Mouse (Mus musculus) WW6 (cell line): ENCODE data around the gene Zfp74.
A peak's percentile ranks its signal among the peaks of the same experiment; 100 is the strongest.
"Not testable (repeated sequence)": the region's sequence is repeated elsewhere in the genome, so short reads cannot be mapped to it uniquely, and the experiment has no call there.

ENCODE experiments used
- DNase-seq: peaks from one replicate; pipeline ENCODE4 v3.0.0-alpha.2; 2013; ENCODE audit warnings: low read depth, low spot score

Gene Zfp74

GRCm38 (mm10) chr7:29953513-29954401 is at the start of gene Zfp74:
Zfp74 (minus strand) TSS chr7:29954089.
- DNase-seq = peak; percentile 80

- no peak for DNase-seq
Observed at GRCm38 (mm10) chr7:30000601-30001000, 46.7 kb upstream of the Zfp74 start.

GRCm38 (mm10) chr7:29995134-29995533 is 41.2 kb upstream of the Zfp74 start:
- no peak for DNase-seq

GRCm38 (mm10) chr7:29993340-29993739 is 39.5 kb upstream of the Zfp74 start:
- DNase-seq = no peak

GRCm38 (mm10) chr7:29992698-29993097 is 38.8 kb upstream of the Zfp74 start:
- DNase-seq = no peak

- no peak for DNase-seq
Observed at GRCm38 (mm10) chr7:29989031-29989430, 35.1 kb upstream of the Zfp74 start.

- DNase-seq = no peak
Observed at GRCm38 (mm10) chr7:29987551-29987950, 33.7 kb upstream of the Zfp74 start.

GRCm38 (mm10) chr7:29986101-29986500 is 32.2 kb upstream of the Zfp74 start:
- no peak for DNase-seq

- peak; percentile 66 for DNase-seq
Observed at GRCm38 (mm10) chr7:29983690-29984380, 29.9 kb upstream of the Zfp74 start, which contains the start of gene Zfp568. Zfp568 (plus strand) TSS chr7:29983955.

- no peak for DNase-seq
Observed at GRCm38 (mm10) chr7:29983340-29983689, 29.4 kb upstream of the Zfp74 start.

- peak; percentile 46 for DNase-seq
Observed at GRCm38 (mm10) chr7:29982931-29983330, 29.0 kb upstream of the Zfp74 start.

GRCm38 (mm10) chr7:29982341-29982740 is 28.5 kb upstream of the Zfp74 start:
- DNase-seq = no peak

GRCm38 (mm10) chr7:29981860-29982259 is 28.0 kb upstream of the Zfp74 start:
- DNase-seq = no peak

GRCm38 (mm10) chr7:29981455-29981854 is 27.6 kb upstream of the Zfp74 start:
- DNase-seq = no peak

- no peak for DNase-seq
Observed at GRCm38 (mm10) chr7:29980761-29981160, 26.9 kb upstream of the Zfp74 start.

- DNase-seq = no peak
Observed at GRCm38 (mm10) chr7:29970686-29971085, 16.8 kb upstream of the Zfp74 start.

- not testable (repeated sequence) for DNase-seq
Observed at GRCm38 (mm10) chr7:29965115-29965810, 11.4 kb upstream of the Zfp74 start.

- DNase-seq = no peak
Observed at GRCm38 (mm10) chr7:29959004-29959403, 5.1 kb upstream of the Zfp74 start.

- DNase-seq = no peak
Observed at GRCm38 (mm10) chr7:29958125-29958724, 4.3 kb upstream of the Zfp74 start.

GRCm38 (mm10) chr7:29956257-29956656 is 2.4 kb upstream of the Zfp74 start:
- DNase-seq = no peak

GRCm38 (mm10) chr7:29954731-29955130 is 842 bp upstream of the Zfp74 start:
- DNase-seq = peak; percentile 45

GRCm38 (mm10) chr7:29953086-29953485 is 803 bp downstream of the Zfp74 start:
- no peak for DNase-seq
